Mouse (Mus musculus) gastrocnemius, postnatal 14 days (tissue): Measurements from ENCODE around the gene Foxl1. TPM values are rescaled to one million over a fixed set of nuclear protein-coding genes. Genes with fewer than 3 reads are reported as not detected.
"Not testable (repeated sequence)": the region's sequence is repeated elsewhere in the genome, so short reads cannot be mapped to it uniquely, and the experiment has no call there.

Source experiments
- DNase-seq: peaks from one replicate; pipeline ENCODE4 v3.0.0; 2021; ENCODE audit warnings: mixed read lengths
- intact Hi-C: fragments of 180-260 bp; cut with DNase I; formaldehyde crosslinking; loops from one replicate; pipeline ENCODE4 v1.15.1; 2025; ENCODE audit warnings: low total_unique reads
- total RNA-seq, 2 experiments: library from RNA; stranded (reverse); gene quantifications; 2 replicates each; pipeline ENCODE4 v1.2.3; 2021

The Foxl1 gene
- total RNA-seq, 2 experiments from 2014 or later: 0.10 TPM; not detected in 1

DNA sequence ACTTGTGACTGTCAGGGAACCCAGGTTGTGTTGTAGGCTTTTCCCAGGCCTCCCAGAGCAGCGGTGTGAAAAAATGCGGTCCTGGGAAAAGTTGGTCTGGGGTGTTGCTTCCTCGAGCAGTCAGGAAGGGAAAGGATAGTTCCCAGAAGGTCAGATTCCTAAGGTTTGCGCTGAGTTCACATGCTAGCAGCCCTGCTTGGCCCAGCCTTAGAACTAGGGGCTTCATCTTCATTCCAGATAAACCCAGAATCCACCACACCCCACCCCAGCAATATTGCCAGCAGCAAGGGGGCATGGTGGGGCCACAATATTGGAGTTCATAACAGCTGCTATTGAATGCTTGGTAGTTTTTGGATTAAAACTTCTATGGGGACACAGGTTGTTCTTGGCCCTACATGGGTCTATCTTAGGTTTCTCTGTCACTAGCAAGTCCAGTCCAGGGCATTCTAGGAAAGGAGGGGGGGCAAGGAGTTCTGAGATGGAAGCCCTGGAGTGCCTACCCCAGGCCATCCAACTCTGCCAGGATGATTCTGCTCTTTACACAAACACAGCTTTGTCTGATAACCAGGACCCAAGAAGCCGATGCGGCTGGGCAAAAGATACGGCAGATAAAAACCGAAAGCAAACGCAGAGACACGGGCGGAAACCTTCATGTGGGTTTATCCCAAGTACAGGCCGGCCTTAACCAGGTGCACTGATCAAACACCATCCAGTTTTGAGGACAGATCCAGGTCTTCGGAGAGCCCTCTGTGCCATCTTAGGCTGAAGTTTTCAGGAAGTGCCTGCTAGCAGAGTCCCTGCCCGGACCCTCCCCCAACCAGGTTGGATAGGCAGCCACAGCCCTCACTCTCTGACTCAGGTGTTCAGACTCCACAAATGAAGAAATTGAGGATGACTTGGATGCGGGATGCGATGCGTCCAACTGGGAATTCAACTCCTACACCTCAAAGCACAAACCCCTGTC is 7.0 kb upstream of the Foxl1 start:
- intact Hi-C loops: no loop called here
- no peak for DNase-seq

DNA sequence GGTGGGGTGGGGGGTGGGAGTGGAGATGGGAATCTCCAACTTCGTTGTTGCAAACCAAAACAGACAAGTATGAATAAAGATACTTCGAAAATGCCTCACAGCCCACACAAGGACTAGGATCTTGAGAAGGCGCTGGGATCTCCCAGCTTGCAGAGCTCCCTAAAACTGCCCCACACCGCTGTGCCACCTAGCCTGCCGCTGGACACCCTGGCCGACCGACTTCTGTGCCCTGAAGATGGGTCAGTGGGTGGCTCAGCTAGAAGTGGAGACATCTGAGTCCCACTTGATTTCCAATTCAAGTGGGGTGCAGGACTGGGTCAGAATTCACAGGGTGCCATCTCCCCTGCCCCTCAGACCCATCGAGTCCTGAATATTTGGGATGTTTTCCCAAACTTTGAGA is 6.0 kb upstream of the Foxl1 start:
- DNase-seq: no peak
- intact Hi-C loops: no loop called here

DNA sequence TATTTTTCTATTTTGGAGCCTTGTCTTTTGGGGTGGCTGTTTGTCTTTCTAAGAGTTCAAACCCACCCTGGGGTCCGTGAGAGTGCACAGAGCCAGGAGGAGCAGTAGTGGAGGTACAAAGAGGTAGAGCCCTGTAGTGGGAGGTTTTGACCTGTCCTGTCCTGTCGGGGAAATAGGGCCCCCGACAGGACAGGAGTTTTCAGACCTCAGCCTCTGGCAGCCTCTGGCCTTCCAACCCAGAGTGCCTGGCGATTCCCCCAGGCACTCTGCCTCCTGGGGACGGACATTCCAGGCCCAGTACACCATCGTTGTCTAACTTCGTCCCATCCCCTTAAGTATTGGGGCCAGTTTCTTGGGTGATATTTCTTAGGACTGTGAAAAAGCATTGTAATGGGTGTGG is 5.4 kb upstream of the Foxl1 start:
- intact Hi-C loops: no loop called here
- DNase-seq: no peak

DNA sequence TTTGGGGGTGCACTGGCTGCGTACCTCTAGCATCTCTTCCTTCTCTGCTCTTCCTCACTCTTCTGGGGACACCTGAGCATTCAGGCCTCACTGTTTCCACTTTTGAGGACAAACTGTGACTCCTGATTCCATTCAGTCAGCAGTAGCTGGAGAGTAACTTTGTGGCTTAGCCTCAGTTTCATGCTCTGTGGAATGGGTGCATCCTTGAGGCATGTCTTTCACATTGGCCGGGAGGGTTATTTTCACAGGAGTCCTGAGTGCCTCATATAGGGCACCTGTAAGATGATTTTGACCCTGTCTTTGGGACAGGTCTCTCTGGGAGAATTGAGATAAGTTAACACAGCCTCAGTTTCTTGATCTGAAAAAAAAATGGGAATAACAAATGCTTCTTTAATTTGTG is 4.6 kb upstream of the Foxl1 start:
- intact Hi-C loops: no loop called here

DNA sequence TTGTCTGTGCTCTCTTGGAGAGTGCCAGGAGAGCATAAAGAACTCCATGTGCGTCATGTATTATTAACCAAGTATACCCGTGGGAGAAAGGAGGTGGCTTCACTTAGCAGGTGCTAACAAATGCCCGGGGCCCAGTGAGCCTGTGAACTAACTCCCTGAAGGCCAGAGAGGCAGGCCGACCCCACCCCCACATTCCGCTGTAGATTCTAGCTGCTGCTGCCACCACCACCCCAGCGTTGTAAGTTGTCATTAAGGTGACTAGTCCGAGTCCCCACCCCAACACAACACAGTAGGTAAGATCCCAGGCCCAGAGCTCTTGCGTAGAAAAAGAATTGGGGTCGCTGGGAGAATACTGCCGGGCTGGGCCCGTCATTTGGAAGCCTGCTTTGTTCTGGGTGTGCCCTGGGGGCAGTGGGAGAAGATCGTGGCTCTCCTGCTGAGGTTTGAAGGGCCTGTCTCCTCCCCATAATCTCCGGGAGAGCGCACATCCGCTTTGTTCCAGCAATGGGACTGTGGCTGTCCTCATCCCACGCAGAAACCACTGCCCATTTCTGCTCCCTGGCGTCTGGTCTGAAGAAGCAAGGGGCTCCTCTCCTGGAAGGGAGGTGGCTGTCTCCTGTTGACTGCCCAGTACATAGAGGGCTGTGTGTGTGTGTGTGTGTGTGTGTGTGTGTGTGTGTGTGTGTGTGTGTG is 3.0 kb upstream of the Foxl1 start:
- no peak for DNase-seq
- intact Hi-C loops: loop anchor here (5.0 kb wide), 1 partner anchor 273 kb away; no protein-coding TSS in a partner anchor

More for the DNA sequence above, 4.6 kb upstream of the Foxl1 start:
- DNase-seq: no peak

DNA sequence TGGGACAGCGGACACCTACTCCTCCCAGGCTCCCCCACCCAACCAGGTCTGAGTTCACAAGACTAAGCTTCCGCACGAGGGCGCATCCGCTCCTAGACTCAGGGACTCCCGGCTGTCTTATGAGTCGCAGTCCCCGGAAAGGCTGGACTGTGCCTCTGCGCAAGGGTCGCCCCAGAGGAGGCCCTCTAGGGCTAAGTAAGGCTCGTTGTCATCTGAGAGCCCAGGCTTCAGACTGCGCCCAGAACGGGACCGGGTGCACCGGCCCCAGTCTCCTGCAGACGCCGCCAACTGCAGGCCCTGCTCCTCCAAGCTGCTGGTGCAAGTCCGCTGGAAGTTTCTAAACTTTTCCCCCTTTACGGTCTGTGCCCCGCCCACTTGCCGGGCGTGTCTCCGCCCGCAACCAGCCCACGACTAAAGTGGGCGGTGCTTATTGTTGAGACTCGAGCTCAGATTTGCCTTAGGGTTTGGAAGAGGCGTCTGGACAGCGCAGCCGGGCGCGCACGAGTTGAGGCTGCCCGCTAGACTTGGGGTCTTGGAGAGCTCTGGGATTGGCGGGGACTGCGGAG is 2.3 kb upstream of the Foxl1 start:
- intact Hi-C loops: loop anchor here (5.0 kb wide), 1 partner anchor 272 kb away; no protein-coding TSS in a partner anchor

GRCm38 (mm10) chr8:121126191-121126590 is 1.5 kb upstream of the Foxl1 start:
- intact Hi-C loops: loop anchor here (5.0 kb wide), 1 partner anchor 271 kb away; no protein-coding TSS in a partner anchor
- DNase-seq: no peak

More for the DNA sequence above, 2.3 kb upstream of the Foxl1 start:
- DNase-seq: peak; percentile 57

GRCm38 (mm10) chr8:121126694-121127093 is 1.0 kb upstream of the Foxl1 start:
- DNase-seq: no peak
- intact Hi-C loops: loop anchor here (5.0 kb wide), 1 partner anchor 271 kb away; no protein-coding TSS in a partner anchor

DNA sequence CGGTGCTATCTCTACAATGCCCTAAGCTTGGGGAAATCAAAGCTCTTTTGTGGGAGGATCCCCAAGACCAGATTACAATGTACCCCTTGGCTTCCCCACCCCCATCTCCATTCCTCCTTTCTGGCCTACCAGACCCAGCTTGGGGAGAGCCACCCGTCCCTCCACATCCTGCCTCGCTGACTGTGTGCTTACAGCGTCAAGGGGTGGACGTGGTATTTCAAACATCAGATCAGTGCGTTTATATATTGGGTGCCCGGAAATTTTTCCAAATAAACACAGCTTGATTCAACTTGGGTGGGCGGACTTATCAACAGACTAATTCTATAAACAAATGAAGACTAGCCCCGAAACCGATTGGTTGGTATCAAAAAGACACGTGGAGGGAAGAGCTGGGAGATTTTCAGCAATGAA is 444 bp upstream of the Foxl1 start:
- intact Hi-C loops: loop anchor here (5.0 kb wide), 1 partner anchor 270 kb away; no protein-coding TSS in a partner anchor
- no peak for DNase-seq

DNA sequence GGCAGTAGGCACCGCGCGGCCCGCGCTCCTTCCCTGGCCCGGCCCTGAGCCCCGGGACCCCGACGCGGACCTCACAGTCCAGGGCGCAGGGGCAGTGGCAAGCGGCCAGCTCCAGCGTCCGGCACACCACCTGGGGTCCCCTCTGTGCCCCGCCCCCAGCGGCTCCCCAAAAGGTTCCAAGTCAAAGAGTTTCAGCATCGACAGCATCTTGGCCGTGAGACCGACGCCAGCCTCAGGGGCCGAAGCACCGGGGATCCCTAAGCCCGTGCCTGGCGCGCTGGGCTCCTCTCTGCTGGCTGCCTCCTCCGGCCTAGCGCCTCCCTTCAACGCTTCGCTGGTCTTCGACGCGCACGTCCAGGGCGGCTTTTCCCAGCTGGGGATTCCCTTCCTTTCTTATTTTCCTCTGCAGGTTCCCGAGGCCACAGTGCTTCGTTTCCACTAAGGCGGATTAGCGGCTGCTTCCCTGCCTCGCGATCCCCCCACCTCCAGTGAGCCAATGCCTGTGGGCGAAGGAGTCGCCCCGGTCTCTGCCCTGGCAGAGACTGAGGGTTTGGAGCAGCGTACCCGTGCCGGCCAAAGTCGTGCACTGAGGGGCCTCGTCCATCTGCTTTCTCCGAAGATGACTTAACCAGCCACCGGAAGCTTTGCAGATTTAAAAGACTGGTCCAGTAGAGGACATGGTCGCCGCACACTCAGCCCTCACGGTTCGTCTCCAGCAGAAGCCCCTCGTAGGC is 958 bp downstream of the Foxl1 start:
- intact Hi-C loops: loop anchor here (5.0 kb wide), 1 partner anchor 269 kb away; no protein-coding TSS in a partner anchor

DNA sequence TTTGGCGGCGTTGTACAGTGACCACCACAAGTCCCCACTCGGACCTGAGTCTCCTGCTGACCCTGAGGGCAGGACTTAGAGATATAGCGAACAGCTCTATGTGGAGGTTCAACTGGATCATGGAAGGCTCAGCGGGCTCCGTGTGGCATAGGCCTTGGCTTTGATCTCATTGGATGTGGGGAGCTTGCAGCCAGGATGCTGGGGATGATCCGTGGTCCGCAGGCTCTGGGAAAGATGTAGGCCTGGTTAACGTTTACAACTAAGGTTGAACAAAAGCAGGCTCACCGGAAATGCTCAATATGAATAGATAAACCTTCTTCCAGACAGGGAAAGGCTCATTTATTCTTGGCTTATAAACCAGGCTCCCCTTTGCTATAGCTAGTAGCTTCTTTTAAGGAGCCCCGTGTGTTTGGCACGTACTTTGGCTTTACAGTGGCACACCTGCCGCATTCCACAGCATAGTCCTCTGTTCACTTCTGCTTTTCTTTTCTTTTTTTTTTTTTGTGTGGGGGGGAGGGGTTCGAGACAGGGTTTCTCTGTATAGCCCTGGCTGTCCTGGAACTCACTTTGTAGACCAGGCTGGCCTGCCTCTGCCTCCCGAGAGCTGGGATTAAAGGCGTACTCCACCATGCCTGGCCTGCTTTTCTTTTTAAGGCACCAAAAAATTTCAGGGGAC is 1.7 kb downstream of the Foxl1 start:
- intact Hi-C loops: loop anchor here (5.0 kb wide), 1 partner anchor 268 kb away; no protein-coding TSS in a partner anchor
- DNase-seq: no peak

More for the DNA sequence above, 958 bp downstream of the Foxl1 start:
- no peak for DNase-seq

GRCm38 (mm10) chr8:121130522-121130921 is 2.8 kb downstream of the Foxl1 start:
- DNase-seq: no peak
- intact Hi-C loops: no loop called here

DNA sequence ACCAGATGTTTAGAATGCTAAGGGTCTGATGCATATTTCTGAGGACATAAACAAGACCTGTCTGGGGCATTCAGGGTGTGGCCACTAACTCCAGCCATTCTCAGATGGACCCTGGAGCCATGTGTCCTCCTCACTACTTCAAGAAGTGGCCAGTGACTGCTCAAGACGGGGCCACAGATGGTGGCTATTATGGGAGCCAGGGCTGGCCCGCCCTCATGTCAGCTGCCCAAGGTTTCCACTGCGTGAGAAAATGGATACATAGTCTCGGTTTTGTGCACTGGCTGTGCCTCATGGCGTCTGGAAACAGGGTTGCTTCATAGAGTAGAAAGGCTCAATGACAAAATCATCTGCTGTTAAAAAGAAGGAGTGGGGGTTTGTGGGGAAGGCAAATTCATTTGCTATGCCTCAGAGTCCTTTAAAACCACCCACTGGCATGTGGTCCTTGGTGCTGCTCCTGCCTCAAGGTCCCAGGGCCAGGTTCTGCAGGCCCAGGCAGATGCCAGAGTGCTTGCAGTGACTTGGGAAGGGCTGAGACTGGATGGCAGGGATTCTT is 5.3 kb downstream of the Foxl1 start:
- intact Hi-C loops: no loop called here

DNA sequence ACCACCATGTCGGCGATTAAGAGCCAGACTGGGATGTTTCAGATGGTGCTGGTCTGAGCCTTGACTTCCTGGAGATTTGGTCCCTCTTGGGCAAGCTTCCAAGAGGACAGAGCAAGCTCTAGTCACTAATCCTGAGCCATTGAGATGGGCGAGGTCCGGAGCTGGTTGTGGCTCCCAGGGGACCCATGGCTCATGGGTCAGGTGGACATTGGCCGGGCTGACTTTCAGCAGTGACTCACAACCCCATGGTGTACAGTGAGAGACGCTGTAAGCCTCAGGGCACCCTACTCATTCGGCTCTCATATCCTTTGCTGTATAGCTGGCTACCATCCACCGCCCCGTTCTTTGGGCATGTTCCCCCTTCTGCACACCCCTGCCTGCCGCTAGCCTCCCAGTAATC is 6.4 kb downstream of the Foxl1 start:
- intact Hi-C loops: no loop called here

More for the DNA sequence above, 5.3 kb downstream of the Foxl1 start:
- DNase-seq: no peak

DNA sequence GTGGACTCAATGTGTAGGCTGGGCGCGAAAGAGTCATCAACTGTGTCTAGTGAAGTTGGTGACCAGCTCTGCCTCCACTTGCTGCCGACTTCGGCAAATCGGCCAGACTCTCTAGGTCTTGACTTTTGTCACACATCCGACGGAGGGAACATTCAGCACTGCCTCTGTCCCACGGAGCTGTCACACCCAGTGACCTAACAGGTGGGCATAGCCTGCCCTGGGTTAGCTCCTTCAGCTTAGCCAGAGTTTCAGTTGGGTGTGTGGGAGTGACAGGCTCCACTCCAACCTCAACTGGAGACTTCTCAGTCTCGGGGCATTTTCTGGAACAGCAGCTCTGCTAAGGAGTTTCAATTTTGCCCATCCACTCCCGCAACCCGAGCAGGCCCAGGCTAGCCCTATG is 6.8 kb downstream of the Foxl1 start:
- intact Hi-C loops: no loop called here

More for the DNA sequence above, 6.4 kb downstream of the Foxl1 start:
- DNase-seq: no peak

GRCm38 (mm10) chr8:121136856-121137255 is 9.1 kb downstream of the Foxl1 start:
- intact Hi-C loops: no loop called here
- no peak for DNase-seq

More for the DNA sequence above, 6.8 kb downstream of the Foxl1 start:
- DNase-seq: no peak

DNA sequence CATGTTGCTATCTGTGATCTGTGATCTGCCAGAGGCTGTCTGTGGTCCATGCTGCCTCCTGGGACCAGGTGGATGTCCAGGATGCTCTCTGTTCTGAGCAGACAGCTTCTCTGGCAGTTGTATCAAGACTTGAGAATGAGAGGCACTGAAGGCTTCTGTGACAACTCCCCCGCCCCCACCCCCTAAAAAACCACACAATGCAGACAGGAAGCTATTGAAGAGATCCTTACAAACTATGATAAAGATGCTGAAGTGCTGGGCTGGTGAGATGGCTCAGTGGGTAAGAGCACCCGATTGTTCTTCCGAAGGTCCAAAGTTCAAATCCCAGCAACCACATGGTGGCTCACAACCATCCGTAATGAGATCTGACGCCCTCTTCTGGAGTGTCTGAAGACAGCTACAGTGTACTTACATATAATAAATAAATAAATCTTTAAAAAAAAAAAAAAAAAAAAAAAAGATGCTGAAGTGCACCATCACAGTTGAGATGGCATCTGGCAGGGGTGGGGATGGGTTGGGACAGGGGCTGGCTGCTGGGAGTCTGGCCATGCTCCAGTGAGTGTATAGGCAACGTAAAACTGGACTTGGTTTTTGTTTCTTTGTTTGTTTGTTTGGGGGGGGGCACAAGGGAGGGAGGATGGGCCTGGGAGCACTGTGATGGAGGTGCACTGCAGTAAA is 17.9 kb downstream of the Foxl1 start:
- DNase-seq, intact Hi-C loops: not testable (repeated sequence)
